Mouse (Mus musculus) intestine, postnatal 0 days (tissue): ENCODE measurements around the gene Preb. TPM values are rescaled to one million over a fixed set of nuclear protein-coding genes. Genes with fewer than 3 reads are reported as not detected.

Experiments used
- ATAC-seq: fragments of 200-750 bp; cut with Nextera tagmentation; 2 replicates; pipeline ENCODE4 v1.8.0; 2017; ENCODE audit warnings: mild to moderate bottlenecking, moderate TSS enrichment, moderate library complexity
- H3K27ac ChIP-seq: fragments of 300-500 bp; sonication (generic); 2 replicates; pipeline ENCODE4 v1.5.1; 2014; ENCODE audit warnings: mild to moderate bottlenecking, low read depth, low read length, moderate library complexity
- H3K27me3 ChIP-seq: fragments of 300-500 bp; sonication (generic); replicated peaks from 2 replicates; pipeline ENCODE4 v1.6.1; 2014; ENCODE audit warnings: low read length, mixed read lengths; ENCODE audit not compliant: control insufficient read depth, insufficient read depth
- H3K36me3 ChIP-seq: fragments of 300-500 bp; sonication (generic); 2 replicates; pipeline ENCODE4 v1.6.1; 2014; ENCODE audit warnings: mild to moderate bottlenecking, moderate library complexity; ENCODE audit not compliant: control insufficient read depth, insufficient read depth
- H3K4me1 ChIP-seq: fragments of 300-500 bp; sonication (generic); replicated peaks from 2 replicates; pipeline ENCODE4 v1.6.1; 2014; ENCODE audit warnings: antibody characterized with exemption, low read length, mixed read lengths; ENCODE audit not compliant: control insufficient read depth, insufficient read depth
- H3K4me2 ChIP-seq: fragments of 300-500 bp; sonication (generic); replicated peaks from 2 replicates; pipeline ENCODE4 v1.6.1; 2014; ENCODE audit warnings: low read depth, mild to moderate bottlenecking, moderate library complexity
- H3K4me3 ChIP-seq: fragments of 300-500 bp; sonication (generic); 2 replicates; pipeline ENCODE4 v1.5.1; 2014; ENCODE audit warnings: low read depth, low read length
- H3K9ac ChIP-seq: fragments of 300-500 bp; sonication (generic); 2 replicates; pipeline ENCODE4 v1.6.1; 2014; ENCODE audit warnings: mild to moderate bottlenecking, low read depth, low read length
- H3K9me3 ChIP-seq: fragments of 300-500 bp; sonication (generic); 2 replicates; pipeline ENCODE4 v1.6.1; 2016; ENCODE audit warnings: mixed run types; ENCODE audit not compliant: control insufficient read depth
- CTCF ChIP-seq: sonication (generic); IDR thresholded peaks from 2 replicates; pipeline ENCODE4 v1.5.1; 2016; ENCODE audit warnings: low read depth, mild to moderate bottlenecking, control low read depth, antibody characterized with exemption, moderate library complexity
- WGBS: fragments of 180-500 bp; shearing (Covaris S2); extraction: QIAGEN DNeasy Blood & Tissue Kit; methylation state at CpG from one replicate; pipeline ENCODE4 v1.1.7; 2014; 5-methylcytosine and 5-hydroxymethylcytosine counted together
- polyA plus RNA-seq: library from polyadenylated mRNA; unstranded; fragments of >200 nt; fragmentation: Nextera tagmentation; extraction: Ambion mirVana; gene quantifications from 2 replicates; pipeline ENCODE4 v1.2.1, GENCODE M21; 2015

The Preb gene
- polyA plus RNA-seq, 1 experiment from 2014 or later: 150 TPM

DNA sequence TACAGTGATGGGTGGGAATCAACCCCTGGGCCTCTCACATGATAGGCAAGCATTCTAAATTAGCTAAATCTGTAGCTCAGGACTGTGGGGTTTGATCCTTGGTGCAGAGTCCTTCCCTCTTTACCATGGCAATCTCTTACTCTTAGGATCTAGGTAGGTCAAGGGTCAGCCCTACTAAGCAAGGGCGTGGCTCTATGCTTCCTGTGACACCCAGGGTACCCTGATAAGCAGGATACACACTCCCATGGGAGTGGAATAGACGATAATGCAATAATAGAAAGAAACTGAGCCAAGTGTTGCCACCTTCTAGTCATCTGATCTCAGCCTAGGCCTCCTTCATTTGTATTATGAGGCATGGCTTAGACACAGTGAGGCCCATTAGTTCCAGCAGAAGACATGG lies 9.3 kb upstream of the Preb start:
- 28% methylated on average over 2 of the region's 2 CpGs for WGBS
- peak overlapping the region; percentile 64; the same call in 1 of the 2 replicates for H3K27ac ChIP-seq
- no peak overlapping the region for H3K4me3 ChIP-seq
- 0 out of 2 replicates have a peak overlapping the region, but pooled peaks have one; percentile 48 for H3K4me2 ChIP-seq
- no peaks in the 10 kb centered on the region for H3K36me3 ChIP-seq
- H3K27me3 ChIP-seq: no peaks in the 10 kb centered on the region
- no peak for TF ChIP-seq CTCF
- peaks cover 2% of the 10 kb centered on the region; the same call in 1 of the 2 replicates for H3K4me1 ChIP-seq
- no peak overlapping the region for H3K9ac ChIP-seq
- H3K9me3 ChIP-seq: no peaks in the 10 kb centered on the region
- ATAC-seq: peak; percentile 94

DNA sequence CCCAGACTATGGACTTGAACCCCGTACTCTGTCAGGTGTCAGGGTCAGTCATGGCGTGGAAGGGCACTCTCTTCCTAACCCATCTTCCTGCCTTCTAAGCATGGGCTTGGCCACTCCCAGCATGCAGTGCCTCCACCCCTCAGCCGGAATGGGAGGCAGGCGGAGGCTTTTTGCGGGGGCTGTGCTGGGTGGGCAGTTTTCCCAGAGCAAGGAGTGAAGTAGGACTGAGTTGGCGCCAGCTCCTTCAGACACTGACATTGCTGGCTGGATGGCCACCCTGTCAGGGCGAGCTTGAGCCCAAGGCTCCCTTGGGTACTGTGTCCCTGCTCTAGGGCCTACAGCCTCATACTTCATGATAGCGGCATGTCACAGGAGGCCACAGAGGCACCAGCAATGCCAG lies 8.3 kb upstream of the Preb start, which contains the start of gene Tcf23:
TSS of gene Tcf23 (plus strand) at position 247 of the 400 bp plus-strand sequence.
- Histone ChIP-seq H3K4me2 (no peak within 1 kb of the TSS), H3K27ac (peak within 1 kb of the TSS; percentile 64; the same call in 1 of the 2 replicates), H3K4me1 (peaks cover 2% of the 10 kb centered on the region; the same call in 1 of the 2 replicates), H3K27me3 (no peaks in the 10 kb centered on the region), H3K4me3 (no peak within 1 kb of the TSS), H3K9me3 (no peaks in the 10 kb centered on the region), H3K36me3 (no peaks in the 10 kb centered on the region), H3K9ac (no peak within 1 kb of the TSS)
- ATAC-seq: no peak
- no peak for TF ChIP-seq CTCF
- 59% methylated on average over 8 of the region's 8 CpGs for WGBS

DNA sequence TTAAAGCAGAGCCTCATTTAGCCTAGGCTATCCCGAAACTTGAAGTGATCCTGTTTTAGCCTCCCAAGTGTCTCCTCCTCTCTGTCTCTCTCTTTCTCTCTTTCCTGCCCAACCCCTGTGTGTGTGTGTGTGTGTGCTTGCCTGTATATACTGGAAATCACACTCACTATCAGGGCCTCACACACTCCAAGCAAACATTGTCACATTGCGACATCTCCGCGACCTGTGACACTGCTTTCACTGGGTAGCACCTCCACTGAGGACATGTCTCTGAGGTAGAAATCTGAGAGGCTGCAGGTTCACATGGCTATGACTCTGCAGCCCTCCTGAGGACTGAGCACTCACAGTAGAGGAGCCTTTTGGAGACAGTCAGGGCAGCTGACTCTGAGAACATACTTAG lies 6.0 kb upstream of the Preb start:
- WGBS: 56% methylated on average over 4 of the region's 4 CpGs
- ATAC-seq: peak; percentile 17; the same call in 1 of the 2 replicates
- no peaks in the 10 kb centered on the region for H3K27me3 ChIP-seq
- H3K9me3 ChIP-seq: no peaks in the 10 kb centered on the region
- no peak overlapping the region for H3K4me2 ChIP-seq
- no peak overlapping the region for H3K4me3 ChIP-seq
- no peaks in the 10 kb centered on the region for H3K36me3 ChIP-seq
- no peak for TF ChIP-seq CTCF
- H3K9ac ChIP-seq: no peak overlapping the region
- H3K4me1 ChIP-seq: peaks cover 2% of the 10 kb centered on the region; the same call in 1 of the 2 replicates
- no peak overlapping the region for H3K27ac ChIP-seq

DNA sequence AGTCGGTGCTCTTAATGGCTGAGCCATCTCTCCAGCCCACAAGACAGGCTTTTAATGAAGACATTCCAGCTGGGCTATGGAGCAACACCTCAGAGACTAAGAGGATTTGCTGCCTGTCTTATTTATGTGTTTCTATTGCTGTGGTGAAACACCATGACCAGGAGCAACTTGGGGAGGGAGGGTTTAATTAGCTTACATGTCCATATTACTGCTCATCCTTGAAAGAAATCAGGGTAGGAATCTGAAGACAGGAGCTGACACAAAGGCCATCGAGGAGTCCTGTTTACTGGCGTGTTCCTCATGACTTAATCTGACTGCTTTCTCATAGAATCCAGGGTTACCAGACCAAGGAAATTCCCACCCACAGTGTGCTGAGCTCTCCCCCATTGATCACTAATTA lies 3.8 kb upstream of the Preb start:
- no peak overlapping the region for H3K4me2 ChIP-seq
- TF ChIP-seq CTCF: no peak
- WGBS: 78% methylated on average over 3 of the region's 3 CpGs
- H3K9ac ChIP-seq: no peak overlapping the region
- H3K36me3 ChIP-seq: no peaks in the 10 kb centered on the region
- ATAC-seq: no peak
- no peak overlapping the region for H3K27ac ChIP-seq
- no peaks in the 10 kb centered on the region; the same call in 1 of the 2 replicates for H3K4me1 ChIP-seq
- H3K9me3 ChIP-seq: no peaks in the 10 kb centered on the region
- H3K4me3 ChIP-seq: no peak overlapping the region
- no peaks in the 10 kb centered on the region for H3K27me3 ChIP-seq

DNA sequence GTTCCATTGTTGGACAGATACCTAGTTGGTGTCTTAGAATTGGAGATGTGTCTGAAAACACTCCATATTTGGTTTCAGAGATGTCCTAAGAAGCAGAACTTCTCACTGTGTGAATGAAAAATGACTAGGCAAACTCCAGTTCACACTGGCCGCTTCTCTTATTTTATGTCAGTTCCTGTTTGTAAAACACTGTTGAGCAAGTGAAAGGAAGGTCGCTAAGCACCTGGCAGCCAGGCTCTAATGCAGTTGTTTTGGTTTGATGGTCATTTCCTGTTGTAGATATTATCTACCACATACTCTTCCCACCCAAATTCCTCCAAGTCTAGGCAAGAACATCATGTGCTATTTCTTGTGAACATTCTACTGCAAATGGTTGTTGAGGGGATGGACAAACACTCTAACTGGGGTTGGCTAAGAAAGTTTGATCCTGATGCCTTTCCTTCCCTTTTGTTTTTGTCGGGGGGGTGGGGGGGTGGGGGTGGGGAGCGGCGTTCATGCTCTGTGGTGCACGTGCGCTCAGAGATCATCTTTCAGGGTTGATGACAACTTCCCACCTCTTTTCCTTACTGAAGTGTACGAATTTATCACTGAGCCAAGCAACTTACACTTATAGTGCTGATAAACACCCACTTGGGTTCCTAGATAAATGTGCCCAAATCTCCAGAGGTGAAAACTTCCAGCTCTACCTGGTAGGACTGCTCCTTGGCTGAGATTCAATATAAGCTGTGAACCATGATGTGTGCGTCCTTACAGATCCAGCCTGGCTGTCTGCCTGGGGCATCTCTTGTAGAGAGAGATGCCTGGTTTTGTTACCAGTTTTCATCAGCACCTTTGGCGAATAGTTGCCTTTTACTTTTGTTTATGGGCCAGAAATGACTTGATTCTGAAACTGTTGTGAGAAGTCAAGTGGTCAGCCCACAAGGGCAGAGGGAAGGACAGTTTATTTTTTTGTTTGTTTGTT lies 1.7 kb upstream of the Preb start:
- Histone ChIP-seq H3K4me3 (no peak overlapping the region), H3K4me2 (no peak overlapping the region), H3K9me3 (no peaks in the 10 kb centered on the region), H3K27ac (0 out of 2 replicates have a peak overlapping the region, but pooled peaks have one; percentile 42), H3K27me3 (no peaks in the 10 kb centered on the region), H3K4me1 (peaks cover 3% of the 10 kb centered on the region; the same call in 1 of the 2 replicates), H3K36me3 (peaks cover 14% of the 10 kb centered on the region), H3K9ac (no peak overlapping the region)
- no peak for TF ChIP-seq CTCF
- no peak for ATAC-seq
- WGBS: 72% methylated on average over 10 of the region's 10 CpGs

DNA sequence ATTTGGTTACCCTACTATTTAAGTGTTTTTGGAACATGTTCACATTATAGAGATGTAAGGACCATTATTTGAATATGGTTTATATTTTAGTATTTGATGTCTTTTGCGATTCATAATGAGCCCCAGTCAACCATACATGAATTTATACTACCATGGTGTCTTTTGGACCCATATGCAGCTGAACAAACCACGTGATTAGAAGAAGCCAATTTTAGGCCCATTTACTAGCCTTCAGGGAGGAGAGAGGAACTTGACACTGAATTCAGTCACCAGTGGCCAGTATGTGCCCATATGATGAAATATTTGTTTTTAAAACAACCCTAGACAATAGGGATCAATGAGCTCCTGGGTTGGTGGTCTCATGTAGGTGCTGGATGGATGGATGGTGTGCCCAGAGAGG lies 653 bp upstream of the Preb start:
- ATAC-seq: no peak
- Histone ChIP-seq H3K4me3 (0 out of 2 replicates have a peak overlapping the region, but pooled peaks have one; percentile 84), H3K27me3 (no peaks in the 10 kb centered on the region), H3K4me2 (peak overlapping the region; percentile 69), H3K4me1 (peaks cover 3% of the 10 kb centered on the region; the same call in 1 of the 2 replicates), H3K9me3 (no peaks in the 10 kb centered on the region), H3K27ac (peak overlapping the region; percentile 91; the same call in 1 of the 2 replicates), H3K9ac (no peak overlapping the region), H3K36me3 (peaks cover 17% of the 10 kb centered on the region)
- 80% methylated on average over 2 of the region's 2 CpGs for WGBS
- no peak for TF ChIP-seq CTCF
